Mouse (Mus musculus): ENCODE measurements at regions not wholly inside any gene's neighbourhood (a gene's known extent, or its start where the extent isn't known, plus 50 kb on each side); places are given as distances from the start of the nearest gene placed in this dataset.

GRCm38 (mm10) chr4:66622650-66623394, 204.6 kb upstream of the Tlr4 start:
- DNase-seq (ENCODE audit: low spot score), result no peak

DNA sequence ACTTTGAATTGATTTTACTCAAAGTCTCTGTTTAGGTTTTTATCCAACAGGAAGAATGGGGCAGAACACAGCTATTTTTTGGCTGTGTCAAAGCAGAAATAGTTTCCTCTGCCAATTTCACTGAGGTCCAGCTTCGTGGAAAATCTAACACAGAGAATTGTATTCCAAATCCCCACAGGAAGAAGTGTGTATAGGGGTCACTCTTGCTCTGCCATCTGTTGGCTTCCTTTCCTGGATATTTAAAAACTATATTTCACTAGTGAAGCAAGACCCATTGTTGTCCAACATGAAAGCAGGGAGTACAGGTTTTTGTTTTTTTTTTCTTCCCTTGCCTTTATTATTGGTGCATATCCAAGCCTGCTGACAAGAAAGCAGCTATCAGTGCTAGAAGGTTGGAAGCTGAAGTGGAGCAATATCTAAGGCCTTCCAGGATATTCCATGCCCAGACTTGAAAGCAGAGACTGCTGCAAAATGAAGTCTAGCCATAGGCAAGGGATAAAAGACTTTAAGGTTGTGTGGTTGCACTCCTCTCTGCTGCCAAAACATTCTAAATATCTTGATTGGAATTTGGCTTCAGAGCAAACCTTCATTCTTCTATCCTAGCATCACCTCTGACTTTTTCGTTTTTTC, 208.5 kb upstream of the Tlr4 start:
- no peak for DNase-seq (ENCODE audit: low spot score)

- no peak for DNase-seq (ENCODE audit: low spot score)
Observed at GRCm38 (mm10) chr4:66617743-66618736, 209.3 kb upstream of the Tlr4 start.

DNA sequence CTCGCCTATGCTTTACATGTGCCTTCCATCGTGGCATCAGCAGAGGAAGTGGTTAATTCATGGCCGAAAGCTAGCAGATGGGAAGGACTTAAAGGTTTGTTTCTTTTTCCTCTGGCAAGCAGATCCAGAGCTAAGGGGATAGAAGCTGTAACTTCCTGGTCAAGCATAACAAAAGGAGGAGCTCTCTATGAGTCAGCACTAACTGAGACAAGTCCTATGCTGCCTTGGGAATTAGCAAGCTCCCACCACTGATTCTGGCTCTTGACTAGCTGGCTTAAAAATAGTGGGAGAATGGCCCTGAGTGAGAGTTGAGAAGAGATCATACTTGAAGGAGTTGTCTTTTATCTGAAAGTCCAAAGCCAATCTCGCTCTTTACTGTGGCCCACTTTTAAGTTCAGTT, 210.3 kb upstream of the Tlr4 start:
- DNase-seq (ENCODE audit: low spot score), result no peak

GRCm38 (mm10) chr4:66604849-66605248, 200.4 kb upstream of the Astn2 start:
- no peak for DNase-seq (ENCODE audit: low spot score)

GRCm38 (mm10) chr4:66598737-66599136, 194.3 kb upstream of the Astn2 start:
- DNase-seq (ENCODE audit: low spot score), result no peak

GRCm38 (mm10) chr4:66586647-66587046, 182.2 kb upstream of the Astn2 start:
- DNase-seq (ENCODE audit: low spot score), result no peak

- DNase-seq (ENCODE audit: low spot score), result no peak
Observed at GRCm38 (mm10) chr4:66586166-66586565, 181.8 kb upstream of the Astn2 start.

DNA sequence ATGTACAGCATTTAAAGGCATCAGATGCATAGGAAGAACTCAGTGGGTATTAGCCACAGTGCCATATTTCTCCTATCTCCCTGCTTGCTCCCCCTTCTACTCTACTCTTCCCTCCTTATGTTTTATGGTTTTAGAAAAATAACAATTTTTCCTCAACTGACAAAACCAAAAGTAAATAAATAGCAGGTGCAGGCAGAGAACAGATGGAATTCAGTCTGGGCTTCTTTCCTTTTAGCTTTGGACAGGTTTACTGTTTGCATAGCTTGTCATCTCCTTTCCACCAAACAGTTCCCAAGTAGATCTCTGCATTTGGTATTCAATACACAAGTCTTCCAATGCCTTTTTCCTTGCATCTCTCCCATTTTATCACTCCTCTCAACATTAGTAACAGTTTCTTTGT, 152.5 kb upstream of the Astn2 start:
- no peak for DNase-seq (ENCODE audit: low spot score)

- no peak for DNase-seq (ENCODE audit: low spot score)
Observed at GRCm38 (mm10) chr4:66550306-66551104, 146.1 kb upstream of the Astn2 start.

DNA sequence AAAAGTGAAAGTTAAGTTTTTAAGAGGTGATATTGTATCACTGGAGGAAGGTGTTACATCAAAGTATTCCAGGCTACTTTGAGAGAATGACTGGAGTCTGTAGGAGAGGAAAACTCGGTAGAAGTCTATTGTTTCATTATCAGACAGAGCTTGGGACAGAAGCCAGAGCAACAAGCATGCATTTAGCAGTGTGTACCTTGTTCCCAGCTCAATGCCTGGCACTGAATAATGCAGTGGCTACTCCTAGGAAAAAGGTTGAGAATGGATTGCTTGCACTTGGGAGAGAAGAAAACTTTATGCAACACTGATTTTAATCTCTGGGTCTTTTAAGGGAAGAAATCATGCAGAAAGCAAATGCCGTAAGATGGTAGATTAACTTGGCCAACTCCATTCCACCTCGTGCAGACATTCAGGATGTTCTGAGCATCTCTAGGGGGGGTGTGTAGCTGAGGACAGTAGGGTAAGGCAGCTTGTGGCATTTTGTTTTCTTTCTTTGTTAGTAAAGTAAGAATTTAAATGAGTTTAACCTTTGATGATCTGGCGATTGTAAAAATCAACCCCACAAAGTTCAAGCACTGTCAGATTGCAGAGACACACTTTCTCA, 138.5 kb upstream of the Astn2 start:
- no peak for DNase-seq (ENCODE audit: low spot score)

GRCm38 (mm10) chr4:66524456-66524855, 120.0 kb upstream of the Astn2 start:
- DNase-seq (ENCODE audit: low spot score), result no peak

GRCm38 (mm10) chr4:66523886-66524245, 119.5 kb upstream of the Astn2 start:
- DNase-seq (ENCODE audit: low spot score), result no peak

- peak; percentile 60 for DNase-seq (ENCODE audit: low spot score)
Observed at GRCm38 (mm10) chr4:66523238-66523885, 119.0 kb upstream of the Astn2 start.

DNA sequence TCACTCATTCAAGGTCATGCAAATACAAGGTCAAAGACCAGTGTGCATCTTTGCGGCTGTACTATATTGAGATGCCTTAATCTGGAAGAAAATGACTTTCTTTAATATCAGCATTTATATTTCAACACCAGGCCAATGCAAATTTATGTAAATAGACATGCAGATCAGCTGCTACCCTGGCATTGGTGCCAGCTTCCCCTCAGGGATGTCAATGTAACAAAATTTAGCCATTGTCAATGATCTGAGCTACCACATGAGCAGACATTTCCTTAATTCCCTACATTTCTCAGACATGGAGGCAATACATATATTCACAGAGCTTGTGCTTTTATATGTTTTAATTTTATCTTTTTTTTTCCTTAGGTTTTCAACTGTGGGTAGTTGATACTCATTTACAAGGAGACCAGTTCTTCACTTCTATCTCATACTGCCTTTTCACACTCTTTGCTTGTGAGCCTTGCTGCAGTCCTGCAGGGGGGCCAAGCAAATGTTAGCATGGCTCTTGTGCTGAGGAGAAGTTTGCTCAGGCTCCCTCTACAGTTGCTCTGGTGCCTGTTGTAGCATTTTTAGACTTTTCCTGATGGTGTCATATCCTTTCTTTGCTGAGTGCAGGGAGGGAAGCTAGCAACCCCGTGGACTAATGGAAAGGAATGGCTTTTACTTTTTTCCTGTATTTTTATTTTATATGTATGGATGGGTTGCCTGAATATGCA, 117.8 kb upstream of the Astn2 start:
- no peak for DNase-seq (ENCODE audit: low spot score)

- no peak for DNase-seq (ENCODE audit: low spot score)
Observed at GRCm38 (mm10) chr4:66520796-66521195, 116.4 kb upstream of the Astn2 start.

DNA sequence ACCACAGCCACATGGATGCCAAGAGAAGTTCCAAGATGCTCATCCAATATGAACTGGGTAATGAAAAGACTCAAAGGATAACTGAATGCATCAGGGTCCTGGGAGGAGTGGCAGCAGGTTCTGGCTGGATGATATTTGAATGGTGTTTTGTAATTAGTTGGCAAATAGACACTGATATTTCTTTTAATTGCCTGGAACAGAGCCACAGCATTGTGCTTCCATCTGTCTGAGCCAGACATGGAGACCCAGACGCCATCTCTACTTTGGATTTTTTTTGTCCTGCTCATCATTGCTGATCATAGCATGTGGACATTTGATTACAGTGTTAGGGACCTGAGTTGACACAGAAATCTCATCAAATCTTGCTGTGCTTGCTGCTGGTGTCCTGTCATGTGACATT, 111.4 kb upstream of the Astn2 start:
- DNase-seq (ENCODE audit: low spot score), result no peak

- no peak for DNase-seq (ENCODE audit: low spot score)
Observed at GRCm38 (mm10) chr4:66483496-66483895, 79.1 kb upstream of the Astn2 start.

- peak; percentile 60 for DNase-seq (ENCODE audit: low spot score)
Observed at GRCm38 (mm10) chr4:66482495-66483291, 78.3 kb upstream of the Astn2 start.
